Mouse (Mus musculus) thymus, postnatal 25 days (tissue): Measurements from ENCODE around the gene Ipo4.

ENCODE experiments used
- DNase-seq: peaks from one replicate; pipeline ENCODE4 v3.0.0; 2022

Ipo4 gene

GRCm38 (mm10) chr14:55589271-55589670, 46.5 kb downstream of the Ipo4 start:
- DNase-seq = no peak

GRCm38 (mm10) chr14:55586149-55586548, 49.6 kb downstream of the Ipo4 start:
- DNase-seq = no peak

- peak; percentile 35 for DNase-seq
Measured at GRCm38 (mm10) chr14:55585566-55585960, 50.2 kb downstream of the Ipo4 start.

GRCm38 (mm10) chr14:55584702-55585565, 50.8 kb downstream of the Ipo4 start, which contains the start of gene Emc9:
TSS of gene Emc9 (minus strand) at chr14:55585302.
- DNase-seq = peak; percentile 48

- no peak for DNase-seq
Measured at GRCm38 (mm10) chr14:55584303-55584701, 51.5 kb downstream of the Ipo4 start.

GRCm38 (mm10) chr14:55581981-55582681, 53.6 kb downstream of the Ipo4 start:
- no peak for DNase-seq

- DNase-seq = no peak
Measured at GRCm38 (mm10) chr14:55580731-55581130, 55.0 kb downstream of the Ipo4 start.

- no peak for DNase-seq
Measured at GRCm38 (mm10) chr14:55579511-55580496, 56.0 kb downstream of the Ipo4 start.

- no peak for DNase-seq
Measured at GRCm38 (mm10) chr14:55578668-55579269, 57.0 kb downstream of the Ipo4 start.

GRCm38 (mm10) chr14:55577871-55578667, 57.7 kb downstream of the Ipo4 start, which contains the start of gene Psme1:
TSS of gene Psme1 (plus strand) at chr14:55578123.
- DNase-seq = peak; percentile 87

- DNase-seq = no peak
Measured at GRCm38 (mm10) chr14:55576376-55576775, 59.4 kb downstream of the Ipo4 start.

GRCm38 (mm10) chr14:55575711-55576110, 60.0 kb downstream of the Ipo4 start:
- no peak for DNase-seq
